ENCODE assay signal across 24 mouse cellular contexts in genomic region chr10:118195150-118195549, GRCm38 (mm10). TPM values are rescaled to one million over a fixed set of nuclear protein-coding genes. Genes with fewer than 3 reads are reported as not detected.
DNase-seq lines count a peak whose midpoint lies in the region; ATAC-seq and TF ChIP-seq lines count a peak whose summit lies in the region.
"Not testable (repeated sequence)": the region's sequence is repeated elsewhere in the genome, so short reads cannot be mapped to it uniquely, and the experiment has no call there.
"Had no signal": no experiment of that assay in that cellular context is flagged by ENCODE, and none has a peak within 500 bp of the region (broad histone marks: within the 10 kb centered on the region; RNA-seq: fewer than 3 reads in every experiment).

No protein-coding gene starts in this region.

- H3K9me3 ChIP-seq in heart, embryonic 16.5 days (replicated peaks; ENCODE audit: control insufficient read depth, low read length); kidney, embryonic 14.5 days (ENCODE audit: control insufficient read depth, low read length): not testable (repeated sequence)

- not testable (repeated sequence) for H3K27me3 ChIP-seq in Patski; heart, embryonic 16.5 days (ENCODE audit: control insufficient read depth, insufficient read depth, low read length); kidney, embryonic 14.5 days (ENCODE audit: control insufficient read depth, insufficient read depth, low read length)

- not testable (repeated sequence) for TF ChIP-seq CTCF in Patski (IDR thresholded peaks at IDR 0.05)

- H3K9ac ChIP-seq in heart, embryonic 16.5 days (ENCODE audit: low read length); kidney, embryonic 14.5 days (ENCODE audit: low read depth, low read length): not testable (repeated sequence)

- ATAC-seq in CD4-positive, CD25-positive, alpha-beta regulatory T cell, adult 4 months = peak; percentile 68
- peak; percentile 57 for ATAC-seq in Patski
- peak; percentile 49; the same call in 1 of the 2 replicates for ATAC-seq in heart, embryonic 16.5 days (replicated peaks; ENCODE audit: extremely low read depth, insufficient read depth, low FRiP score)
- peak; percentile 60; the same call in 1 of the 2 replicates for ATAC-seq in kidney, embryonic 14.5 days (ENCODE audit: low FRiP score, low TSS enrichment)
- ATAC-seq in megakaryocyte, adult 5-6 weeks (ENCODE audit: poor library complexity, severe bottlenecking) = peak; percentile 56; the same call in 1 of the 2 replicates

- H3K4me1 ChIP-seq in heart, embryonic 16.5 days (ENCODE audit: control insufficient read depth, insufficient read depth, low read length); kidney, embryonic 14.5 days (ENCODE audit: control insufficient read depth, insufficient read depth, low read length): not testable (repeated sequence)

- H3K4me2 ChIP-seq in heart, embryonic 16.5 days (ENCODE audit: low read depth, low read length); kidney, embryonic 14.5 days (replicated peaks; ENCODE audit: low read depth, low read length): not testable (repeated sequence)

- H3K4me3 ChIP-seq in heart, embryonic 16.5 days (ENCODE audit: low read length); kidney, embryonic 14.5 days (ENCODE audit: low read length): not testable (repeated sequence)

- DNase-seq in Patski (ENCODE audit: low read depth, low spot score) = peak; percentile 0
- DNase-seq in embryo, embryonic 10 days (ENCODE audit: low spot score) = peak; percentile 7
- DNase-seq in naive thymus-derived CD4-positive, alpha-beta T cell, adult 2 months (ENCODE audit: low read depth) = peak; percentile 31

- POLR2A ChIA-PET in Patski (lab: Charles Lee) = not testable (repeated sequence)

- CTCF ChIA-PET in Patski (lab: Charles Lee) = not testable (repeated sequence)

- not testable (repeated sequence) for H3K27ac ChIP-seq in heart, embryonic 16.5 days (ENCODE audit: low read length); kidney, embryonic 14.5 days (ENCODE audit: low read depth, low read length)

- WGBS in heart, embryonic 16.5 days = 19% methylated on average over 3 of the region's 3 CpGs
- WGBS in kidney, embryonic 14.5 days = 35% methylated on average over 3 of the region's 3 CpGs

- in situ Hi-C loops in Patski (cut with MboI; ENCODE audit: low pct_unique_long_range_greater_than_20kb) = not testable (repeated sequence)

- not testable (repeated sequence) for H3K36me3 ChIP-seq in heart, embryonic 16.5 days (ENCODE audit: control insufficient read depth, insufficient read depth); kidney, embryonic 14.5 days (ENCODE audit: control insufficient read depth, insufficient read depth, low read length)

RNA-seq across cellular contexts. Expression of gene Il22, which starts 9.6 kb away (rescaled TPM):
- polyA plus RNA-seq in CD4-positive, CD25-positive, alpha-beta regulatory T cell, adult 4 months (2017; shearing (Covaris generic)) = not detected
- polyA plus RNA-seq in Patski (2021) = not detected
- polyA plus RNA-seq in heart, embryonic 16.5 days (2015; fragmentation: Nextera tagmentation; extraction: Ambion mirVana) = not detected in 2 replicates
- not detected in 2 replicates for polyA plus RNA-seq in kidney, embryonic 14.5 days (2014; fragmentation: Nextera tagmentation; extraction: Ambion mirVana)
- total RNA-seq in megakaryocyte, adult 5-6 weeks (2015) = not detected in 2 replicates
- total RNA-seq in megakaryocyte, adult 5-6 weeks (2017) = not detected in 2 replicates
- total RNA-seq: adrenal gland, adult 18-20 months; adrenal gland, postnatal 4 days; gastrocnemius, postnatal 14 days; heart, adult 8-10 months; left cerebral cortex, adult 18-20 months; left cerebral cortex, postnatal 36 days; neutrophil, adult 5-6 weeks had no signal
- polyA plus RNA-seq: embryonic facial prominence, embryonic 11.5 days; erythroblast, embryonic 14.5 days; forebrain, embryonic 14.5 days; heart, embryonic 15.5 days; hindbrain, embryonic 13.5 days; intestine, embryonic 15.5 days; liver, embryonic 16.5 days; midbrain, embryonic 14.5 days; stomach, embryonic 15.5 days had no signal

RNA-seq across cellular contexts. Expression of gene Gm32717, which starts 45.4 kb away (rescaled TPM):
- not detected for polyA plus RNA-seq in CD4-positive, CD25-positive, alpha-beta regulatory T cell, adult 4 months (2017; shearing (Covaris generic))
- polyA plus RNA-seq in Patski (2021) = 0.03 TPM
- not detected in 2 replicates for polyA plus RNA-seq in heart, embryonic 16.5 days (2015; fragmentation: Nextera tagmentation; extraction: Ambion mirVana)
- not detected in 2 replicates for polyA plus RNA-seq in kidney, embryonic 14.5 days (2014; fragmentation: Nextera tagmentation; extraction: Ambion mirVana)
- total RNA-seq in megakaryocyte, adult 5-6 weeks (2015) = not detected in 2 replicates
- 0.08 and 0.11 TPM in 2 replicates for total RNA-seq in megakaryocyte, adult 5-6 weeks (2017)
- total RNA-seq: neutrophil, adult 5-6 weeks had no signal
- polyA plus RNA-seq: embryonic facial prominence, embryonic 11.5 days; erythroblast, embryonic 14.5 days; forebrain, embryonic 14.5 days; heart, embryonic 15.5 days; intestine, embryonic 15.5 days; liver, embryonic 16.5 days; thymus, adult 2 months had no signal

RNA-seq across cellular contexts. Expression of gene Mdm1, which starts 53.5 kb away (rescaled TPM):
- 1 to 10 TPM; 7.6 to 7.8 TPM for polyA plus RNA-seq in CD4-positive, CD25-positive, alpha-beta regulatory T cell, adult 4 months (2017; shearing (Covaris generic))
- 11.7 TPM for polyA plus RNA-seq in Patski (2021)
- polyA plus RNA-seq in heart, embryonic 16.5 days (2015; fragmentation: Nextera tagmentation; extraction: Ambion mirVana) = 15.8 and 19.3 TPM in 2 replicates
- polyA plus RNA-seq in kidney, embryonic 14.5 days (2014; fragmentation: Nextera tagmentation; extraction: Ambion mirVana) = 18.3 and 32.2 TPM in 2 replicates
- 14.9 and 16.4 TPM in 2 replicates for total RNA-seq in megakaryocyte, adult 5-6 weeks (2015)
- 21.1 and 49.6 TPM in 2 replicates for total RNA-seq in megakaryocyte, adult 5-6 weeks (2017)
